Mouse (Mus musculus) mature B cell (primary cell): ENCODE measurements around the gene Syt11.
"Not testable (repeated sequence)": the region's sequence is repeated elsewhere in the genome, so short reads cannot be mapped to it uniquely, and the experiment has no call there.

Experiments used
- in situ Hi-C: fragments of 300-500 bp; cut with MboI; formaldehyde crosslinking; loops from 2 replicates; pipeline ENCODE4 v1.14.3; 2019

Syt11 gene

GRCm38 (mm10) chr3:88774939-88775841 is at the start of gene Syt11:
Gene Syt11 (minus strand): TSS chr3:88775164.
- in situ Hi-C loops: not testable (repeated sequence)

GRCm38 (mm10) chr3:88803910-88804540 is 29.1 kb upstream of the Syt11 start:
- in situ Hi-C loops: no loop called here

GRCm38 (mm10) chr3:88797507-88797906 is 22.5 kb upstream of the Syt11 start:
- in situ Hi-C loops: not testable (repeated sequence)

- in situ Hi-C loops: not testable (repeated sequence)
Measured at GRCm38 (mm10) chr3:88788033-88788432, 13.1 kb upstream of the Syt11 start.

GRCm38 (mm10) chr3:88786805-88787204 is 11.8 kb upstream of the Syt11 start:
- in situ Hi-C loops: not testable (repeated sequence)

- in situ Hi-C loops: not testable (repeated sequence)
Measured at GRCm38 (mm10) chr3:88786323-88786722, 11.4 kb upstream of the Syt11 start.

GRCm38 (mm10) chr3:88784889-88785288 is 9.9 kb upstream of the Syt11 start:
- in situ Hi-C loops: no loop called here

GRCm38 (mm10) chr3:88773163-88773562 is 1.8 kb downstream of the Syt11 start:
- in situ Hi-C loops: not testable (repeated sequence)

GRCm38 (mm10) chr3:88772399-88772798 is 2.6 kb downstream of the Syt11 start:
- in situ Hi-C loops: not testable (repeated sequence)

GRCm38 (mm10) chr3:88771941-88772280 is 3.1 kb downstream of the Syt11 start:
- in situ Hi-C loops: not testable (repeated sequence)

- in situ Hi-C loops: not testable (repeated sequence)
Measured at GRCm38 (mm10) chr3:88771189-88771940, 3.6 kb downstream of the Syt11 start.

- in situ Hi-C loops: no loop called here
Measured at GRCm38 (mm10) chr3:88762401-88762831, 12.5 kb downstream of the Syt11 start.

- in situ Hi-C loops: no loop called here
Measured at GRCm38 (mm10) chr3:88761619-88762018, 13.3 kb downstream of the Syt11 start.

GRCm38 (mm10) chr3:88758045-88758500 is 16.9 kb downstream of the Syt11 start:
- in situ Hi-C loops: no loop called here

- in situ Hi-C loops: no loop called here
Measured at GRCm38 (mm10) chr3:88756276-88756675, 18.7 kb downstream of the Syt11 start.

GRCm38 (mm10) chr3:88755541-88755940 is 19.4 kb downstream of the Syt11 start:
- in situ Hi-C loops: no loop called here

- in situ Hi-C loops: no loop called here
Measured at GRCm38 (mm10) chr3:88754283-88754682, 20.7 kb downstream of the Syt11 start.

GRCm38 (mm10) chr3:88746871-88747231 is 28.1 kb downstream of the Syt11 start:
- in situ Hi-C loops: no loop called here

GRCm38 (mm10) chr3:88746139-88746870 is 28.7 kb downstream of the Syt11 start:
- in situ Hi-C loops: no loop called here

GRCm38 (mm10) chr3:88745534-88745933 is 29.4 kb downstream of the Syt11 start:
- in situ Hi-C loops: no loop called here

GRCm38 (mm10) chr3:88740147-88740546 is 34.8 kb downstream of the Syt11 start:
- in situ Hi-C loops: no loop called here

GRCm38 (mm10) chr3:88738641-88739040 is 36.3 kb downstream of the Syt11 start:
- in situ Hi-C loops: no loop called here
